Mouse (Mus musculus) T-helper 1 cell (primary cell): Measurements from ENCODE around the gene Palld.

ENCODE experiments used
- in situ Hi-C: fragments of 300-600 bp; cut with MboI, MseI; formaldehyde crosslinking; loops from one replicate; pipeline ENCODE4 v1.15.1; 2025; ENCODE audit warnings: high pct_unique_total_duplicates

Gene Palld

DNA sequence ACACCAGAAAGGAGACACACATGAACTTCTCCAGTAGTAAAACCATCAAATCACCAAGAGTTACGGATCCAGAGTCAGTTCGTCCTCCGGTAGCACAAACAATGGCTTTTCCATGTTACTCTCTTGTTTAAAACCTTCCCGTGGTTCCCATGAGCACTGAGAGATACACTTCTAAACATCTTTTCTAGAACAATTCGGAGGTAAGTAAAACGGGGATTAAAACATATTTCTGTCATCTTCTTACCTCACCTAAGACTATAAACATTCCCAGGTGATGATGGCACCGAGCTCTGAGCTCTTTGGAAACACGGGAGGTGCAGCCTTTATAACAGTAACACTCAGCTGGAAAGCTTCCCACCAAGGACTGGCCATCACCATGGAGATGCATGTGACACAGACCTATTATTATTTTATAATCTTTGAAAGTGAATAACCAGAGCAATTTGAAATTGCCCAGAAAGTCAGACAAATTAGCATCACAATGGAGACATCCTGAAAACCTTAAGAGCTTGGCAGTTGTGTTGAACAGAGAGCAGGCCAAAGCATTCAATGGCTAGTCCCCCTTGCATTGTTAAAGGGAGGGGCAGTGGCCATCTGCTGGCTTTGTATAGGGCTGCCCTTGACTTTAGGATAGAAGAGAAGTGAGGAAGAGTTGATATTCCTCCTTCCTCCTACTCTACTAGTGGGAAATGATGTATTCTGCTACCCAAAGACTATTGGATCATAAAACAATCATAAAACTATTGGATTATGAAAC is 385.6 kb downstream of the Palld start:
- in situ Hi-C loops, result loop anchor here (10.0 kb wide), 2 partner anchors 132 to 462 kb away; no protein-coding TSS in a partner anchor

GRCm38 (mm10) chr8:61515931-61516744 is 386.4 kb downstream of the Palld start:
- in situ Hi-C loops, result loop anchor here (10.0 kb wide), 2 partner anchors 131 to 461 kb away; no protein-coding TSS in a partner anchor

GRCm38 (mm10) chr8:61515110-61515930 is 387.2 kb downstream of the Palld start:
- in situ Hi-C loops, result loop anchor here (10.0 kb wide), 2 partner anchors 131 to 461 kb away; no protein-coding TSS in a partner anchor

DNA sequence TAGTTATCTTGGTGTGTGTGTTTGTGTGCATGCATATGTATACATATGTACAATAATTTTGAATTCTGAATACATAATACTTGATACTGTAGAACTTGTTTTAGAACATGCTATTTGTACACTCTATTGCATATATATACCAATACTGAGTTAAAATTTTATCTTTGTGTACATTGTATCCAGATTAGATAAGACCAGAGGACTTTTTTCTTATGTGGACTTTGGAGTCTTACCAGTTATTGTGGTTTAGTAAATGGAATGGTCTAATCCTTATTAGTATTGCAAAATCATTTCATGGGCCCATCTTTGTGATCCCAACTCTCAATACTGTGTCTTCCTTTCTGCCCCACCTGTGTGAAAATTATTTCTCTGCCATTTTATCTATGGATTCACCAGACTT is 400.2 kb downstream of the Palld start:
- in situ Hi-C loops, result no loop called here

- in situ Hi-C loops, result no loop called here
Observed at GRCm38 (mm10) chr8:61500914-61501313, 401.6 kb downstream of the Palld start.

DNA sequence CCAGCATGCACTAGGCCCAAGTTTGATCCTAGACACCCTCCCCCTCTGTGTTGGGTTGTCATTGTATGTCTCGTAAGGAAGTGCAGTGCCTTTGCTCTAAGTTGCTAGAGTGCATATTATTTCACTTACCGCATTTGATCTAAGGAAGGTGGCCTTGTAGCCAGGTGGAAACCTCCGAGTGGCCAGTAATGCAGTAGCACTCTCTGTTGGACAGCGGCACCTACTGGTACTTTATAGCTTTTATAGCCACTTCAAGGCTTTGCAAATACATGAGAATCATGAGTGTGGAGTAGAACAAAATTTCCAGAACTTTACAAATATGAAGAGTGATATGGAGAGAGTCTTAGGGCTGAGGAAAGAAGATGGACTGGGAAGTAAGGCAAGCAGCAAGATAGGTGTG is 403.5 kb downstream of the Palld start:
- in situ Hi-C loops, result no loop called here

- in situ Hi-C loops, result no loop called here
Observed at GRCm38 (mm10) chr8:61497110-61497509, 405.4 kb downstream of the Palld start.

GRCm38 (mm10) chr8:61488631-61489030 is 413.9 kb downstream of the Palld start:
- in situ Hi-C loops, result loop anchor here (10.0 kb wide), 1 partner anchor 264 kb away; the partner anchor contains the start of gene Sh3rf1

- in situ Hi-C loops, result loop anchor here (10.0 kb wide), 1 partner anchor 263 kb away; the partner anchor contains the start of gene Sh3rf1
Observed at GRCm38 (mm10) chr8:61487597-61488156, 414.8 kb downstream of the Palld start, which contains the start of gene Cbr4. Gene Cbr4, plus strand, starts transcription at chr8:61487734.

GRCm38 (mm10) chr8:61486923-61487529 is 415.5 kb downstream of the Palld start:
- in situ Hi-C loops, result loop anchor here (10.0 kb wide), 1 partner anchor 262 kb away; the partner anchor contains the start of gene Sh3rf1

DNA sequence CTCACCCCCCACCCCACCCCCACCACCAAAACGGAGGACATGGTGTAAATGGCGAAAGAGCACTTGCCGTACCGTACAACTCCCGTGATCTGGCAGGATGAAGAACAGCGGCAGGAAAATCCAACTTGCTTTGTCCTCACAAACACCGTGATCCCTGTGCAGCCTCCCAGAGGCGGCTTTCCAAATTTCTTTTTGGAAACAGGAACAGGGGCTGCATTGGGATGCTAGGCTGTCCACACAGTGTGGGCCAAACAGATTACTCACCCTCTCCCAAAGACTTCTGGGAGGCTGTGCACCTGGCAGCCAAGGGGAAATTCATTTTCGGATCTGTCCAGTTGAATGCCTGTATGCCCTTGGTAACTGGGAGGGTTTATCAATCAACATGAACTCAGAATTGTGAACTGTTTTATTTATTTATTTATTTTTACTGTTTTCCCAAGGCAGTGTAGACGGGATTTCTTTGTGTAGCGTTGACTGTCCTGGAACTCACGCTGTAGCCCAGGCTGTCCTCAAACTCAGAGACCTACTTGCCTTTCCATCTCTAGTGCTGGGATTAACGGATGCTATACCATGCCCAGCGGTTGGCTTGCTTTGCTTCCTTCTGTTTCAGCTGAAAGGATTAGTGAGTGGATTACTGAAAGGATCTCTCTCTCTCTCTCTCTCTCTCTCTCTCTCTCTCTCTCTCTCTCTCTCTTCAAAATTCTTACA is 422.1 kb downstream of the Palld start:
- in situ Hi-C loops, result loop anchor here (10.0 kb wide), 1 partner anchor 256 kb away; the partner anchor contains the start of gene Sh3rf1

DNA sequence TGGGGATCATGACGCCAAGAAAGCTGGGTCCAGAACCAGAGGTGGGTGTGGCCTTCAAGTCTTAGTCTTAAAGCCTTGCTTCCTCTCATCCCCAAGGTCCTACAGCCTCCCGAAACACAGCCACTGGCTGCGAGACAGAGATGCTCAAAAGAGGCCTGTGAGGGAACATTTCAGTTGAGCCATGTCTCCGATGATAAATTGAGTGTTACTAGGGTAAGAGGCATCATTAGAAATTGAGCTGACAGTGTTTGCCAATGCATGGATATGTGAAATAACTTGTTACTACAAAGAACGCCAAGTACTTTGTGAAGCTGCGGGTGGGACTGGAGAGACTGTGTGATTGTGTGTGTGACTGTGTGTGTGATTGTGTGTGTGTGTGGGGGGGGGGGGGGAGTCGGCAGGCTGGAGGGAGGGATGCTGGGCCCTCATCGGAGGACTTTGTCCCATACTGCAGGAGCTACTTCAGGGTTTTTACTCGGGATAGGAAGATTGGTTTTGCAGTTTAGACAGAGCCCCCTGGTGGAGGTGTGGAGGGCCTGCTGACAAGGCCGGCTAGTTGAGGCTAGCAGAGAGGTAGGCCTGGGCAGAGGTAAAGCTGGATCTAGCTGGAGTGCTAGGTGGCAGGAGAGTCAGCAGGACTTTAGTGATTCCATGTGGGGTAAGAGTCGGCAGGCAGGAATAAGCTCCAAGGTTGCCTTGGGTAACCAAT is 422.8 kb downstream of the Palld start:
- in situ Hi-C loops, result loop anchor here (10.0 kb wide), 1 partner anchor 255 kb away; the partner anchor contains the start of gene Sh3rf1

DNA sequence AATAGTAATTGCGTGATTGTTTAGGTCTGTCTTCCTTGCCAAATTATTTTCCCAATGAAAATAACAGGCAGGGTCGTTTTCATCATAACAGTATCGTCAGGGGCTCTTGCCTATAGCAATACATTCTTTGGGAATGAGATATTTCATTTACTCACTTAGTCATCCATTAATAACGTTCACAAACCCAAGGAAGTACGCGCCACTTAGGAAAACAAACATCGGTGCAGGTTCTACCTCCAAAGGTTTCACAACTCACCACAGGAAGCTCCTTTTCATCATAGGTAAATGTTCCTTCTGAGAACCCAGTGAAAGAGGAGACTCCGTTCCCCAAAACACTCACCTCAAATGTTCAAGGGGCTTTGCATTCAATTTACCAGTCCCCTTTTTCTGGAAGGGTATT is 423.7 kb downstream of the Palld start:
- in situ Hi-C loops, result no loop called here

DNA sequence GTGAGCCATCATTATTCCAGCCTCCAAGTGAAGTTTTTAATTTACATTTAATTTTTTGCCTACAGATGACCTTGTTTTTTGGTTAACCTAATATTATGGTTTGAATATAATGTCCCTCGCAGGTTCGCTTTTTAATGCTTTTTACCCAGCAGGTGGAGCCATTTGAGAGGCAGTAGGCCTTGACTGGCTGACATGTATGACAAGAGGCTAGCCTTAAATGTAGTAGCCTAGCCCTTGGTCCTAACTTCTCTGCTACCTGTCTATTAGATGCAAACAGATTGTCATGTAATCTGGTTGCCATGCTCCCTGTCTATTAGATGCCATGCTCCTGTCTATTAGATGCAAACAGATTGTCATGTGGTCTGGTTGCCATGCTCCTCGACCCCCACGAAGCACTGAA is 424.3 kb downstream of the Palld start:
- in situ Hi-C loops, result no loop called here

GRCm38 (mm10) chr8:61476160-61476559 is 426.3 kb downstream of the Palld start:
- in situ Hi-C loops, result no loop called here

DNA sequence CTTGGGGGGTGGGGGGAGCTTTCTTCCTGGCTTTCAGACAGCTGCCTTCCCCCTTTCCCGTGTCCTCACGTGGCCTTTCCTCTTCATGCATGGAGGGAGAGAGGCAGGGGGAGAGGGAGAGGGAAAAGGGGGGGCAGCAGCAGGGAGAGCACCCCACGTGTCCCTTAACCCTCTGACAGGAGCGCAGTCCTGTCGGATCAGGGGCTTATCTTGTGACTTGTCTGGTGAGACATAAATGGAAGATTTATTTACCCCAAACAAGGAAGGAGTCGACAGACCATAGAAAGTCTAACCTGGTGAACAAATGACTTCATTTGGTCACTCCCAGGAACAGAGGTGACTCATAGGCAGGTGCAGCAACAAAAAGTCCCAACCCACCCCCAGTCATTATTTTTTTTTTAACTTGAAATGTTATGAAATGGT is 427.2 kb downstream of the Palld start:
- in situ Hi-C loops, result no loop called here

GRCm38 (mm10) chr8:61470213-61470612 is 432.3 kb downstream of the Palld start:
- in situ Hi-C loops, result no loop called here

DNA sequence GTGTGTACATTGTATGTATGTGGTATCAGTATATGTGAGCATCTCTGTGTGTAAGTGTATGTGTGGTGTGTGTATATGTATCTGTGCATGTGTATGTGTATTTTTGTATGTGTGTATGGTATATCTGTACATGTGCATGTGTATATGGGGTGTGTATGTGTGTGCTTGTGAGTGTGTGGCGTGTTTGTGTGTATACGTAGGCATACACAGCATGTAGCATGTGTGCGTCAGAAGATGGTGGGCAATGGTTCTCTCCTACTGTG is 435.0 kb downstream of the Palld start:
- in situ Hi-C loops, result no loop called here
